Mouse (Mus musculus) neural tube, embryonic 11.5 days (tissue): ENCODE measurements around the gene Gm10447. TPM values are rescaled to one million over a fixed set of nuclear protein-coding genes. Genes with fewer than 3 reads are reported as not detected.

Experiments
- ATAC-seq: fragments of 200-750 bp; cut with Nextera tagmentation; 2 replicates; pipeline ENCODE4 v1.8.0; 2017; ENCODE audit warnings: moderate number of reproducible peaks, mild to moderate bottlenecking, moderate TSS enrichment, moderate library complexity; ENCODE audit not compliant: insufficient read depth, low FRiP score, low TSS enrichment
- DNase-seq: peaks from one replicate; pipeline ENCODE4 v3.0.0-alpha.2; 2015; ENCODE audit warnings: low spot score
- H3K27ac ChIP-seq: fragments of 300-500 bp; sonication (generic); 2 replicates; pipeline ENCODE4 v1.5.1; 2014; ENCODE audit warnings: low read depth, mild to moderate bottlenecking, low read length
- H3K27me3 ChIP-seq: fragments of 300-500 bp; sonication (generic); 2 replicates; pipeline ENCODE4 v1.6.1; 2014; ENCODE audit warnings: mild to moderate bottlenecking, low read length, mixed read lengths; ENCODE audit not compliant: control insufficient read depth, insufficient read depth
- H3K36me3 ChIP-seq: fragments of 300-500 bp; sonication (generic); 2 replicates; pipeline ENCODE4 v1.6.1; 2014; ENCODE audit warnings: mild to moderate bottlenecking, low read length, moderate library complexity, mixed read lengths; ENCODE audit not compliant: control insufficient read depth, insufficient read depth
- H3K4me1 ChIP-seq: fragments of 300-500 bp; sonication (generic); 2 replicates; pipeline ENCODE4 v1.6.1; 2014; ENCODE audit warnings: low read length, mixed read lengths; ENCODE audit not compliant: control insufficient read depth, insufficient read depth
- H3K4me2 ChIP-seq: fragments of 300-500 bp; sonication (generic); 2 replicates; pipeline ENCODE4 v1.6.1; 2014; ENCODE audit warnings: low read depth, mild to moderate bottlenecking, moderate library complexity
- H3K4me3 ChIP-seq: fragments of 300-500 bp; sonication (generic); 2 replicates; pipeline ENCODE4 v1.5.1; 2014; ENCODE audit warnings: low read depth, low read length
- H3K9ac ChIP-seq: fragments of 300-500 bp; sonication (generic); 2 replicates; pipeline ENCODE4 v1.6.1; 2014; ENCODE audit warnings: mild to moderate bottlenecking, low read length
- H3K9me3 ChIP-seq: fragments of 300-500 bp; sonication (generic); 2 replicates; pipeline ENCODE4 v1.6.1; 2016; ENCODE audit warnings: low read length; ENCODE audit not compliant: control insufficient read depth
- WGBS: fragments of 180-500 bp; shearing (Covaris S2); extraction: QIAGEN DNeasy Blood & Tissue Kit; methylation state at CpG from one replicate; pipeline ENCODE4 v1.1.7; 2014; 5-methylcytosine and 5-hydroxymethylcytosine counted together
- polyA plus RNA-seq: library from polyadenylated mRNA; unstranded; fragments of >200 nt; fragmentation: Nextera tagmentation; extraction: Ambion mirVana; gene quantifications from 2 replicates; pipeline ENCODE4 v1.2.1, GENCODE M21; 2014

Gene Gm10447
- polyA plus RNA-seq, 1 experiment from 2014 or later: not detected

DNA sequence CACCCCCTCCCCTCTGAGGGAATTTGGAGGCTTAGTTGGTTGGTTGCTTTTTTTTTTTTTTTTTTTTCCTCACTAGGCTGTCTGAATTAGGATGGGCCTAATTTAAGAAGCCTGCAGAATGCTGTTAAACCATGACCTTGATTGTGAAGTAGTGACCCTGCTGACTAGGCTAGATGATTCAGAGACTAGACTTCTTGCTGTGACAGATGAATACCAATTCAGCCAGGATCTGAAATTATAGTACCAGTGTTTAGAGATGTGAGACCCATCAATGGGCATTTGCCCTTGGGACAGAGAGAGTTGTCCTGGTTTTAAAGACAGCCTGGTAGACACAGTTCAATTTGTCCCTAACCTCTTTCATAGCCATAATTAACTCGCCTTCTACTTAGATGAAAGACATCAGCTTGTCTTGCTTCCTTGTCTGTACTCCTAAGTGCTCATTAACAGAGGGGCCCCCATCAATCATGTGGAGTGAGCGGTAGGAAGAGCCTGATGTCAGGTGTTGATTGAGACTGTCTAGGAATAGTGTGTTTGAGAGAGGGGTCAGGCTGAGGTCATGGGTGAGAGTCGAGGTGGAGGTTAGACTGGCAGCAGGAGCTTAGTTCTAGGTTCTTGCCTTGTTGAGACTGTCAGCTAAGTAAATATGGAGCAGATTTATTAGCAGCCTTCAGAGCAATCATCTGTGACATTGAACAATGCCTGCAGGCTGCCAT, 36.5 kb upstream of the Gm10447 start:
- WGBS: 11% methylated on average over 3 of the region's 3 CpGs
- Histone ChIP-seq H3K9ac (no peak overlapping the region), H3K4me1 (peaks cover 7% of the 10 kb centered on the region), H3K4me3 (no peak overlapping the region), H3K27ac (no peak overlapping the region), H3K36me3 (no peaks in the 10 kb centered on the region), H3K27me3 (no peaks in the 10 kb centered on the region), H3K9me3 (no peaks in the 10 kb centered on the region), H3K4me2 (no peak overlapping the region)
- peak; percentile 51; the same call in 1 of the 2 replicates for ATAC-seq
- DNase-seq: peak; percentile 51

DNA sequence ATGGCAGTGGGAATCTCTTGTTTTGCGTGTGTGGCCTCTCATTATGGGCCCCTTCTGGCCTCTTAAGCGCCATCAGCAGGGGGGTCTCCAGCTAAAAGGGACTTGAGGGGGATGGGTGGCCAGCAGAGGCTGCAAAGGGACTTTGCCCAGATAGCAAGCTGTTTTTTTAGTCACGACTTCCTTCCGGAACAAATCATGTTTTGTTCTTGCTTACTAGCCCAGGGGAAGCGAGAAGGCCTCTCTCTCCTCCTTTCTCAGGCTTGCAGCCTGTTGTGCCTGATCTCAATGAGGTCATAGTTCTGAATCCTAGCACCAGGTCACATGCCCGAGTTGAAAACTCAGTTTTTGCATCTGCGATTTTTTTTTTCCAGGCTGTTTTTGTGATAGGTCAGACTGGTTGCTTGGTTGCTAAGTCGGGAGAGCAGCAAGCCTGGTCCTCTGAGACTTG, 35.1 kb upstream of the Gm10447 start:
- Histone ChIP-seq H3K36me3 (no peaks in the 10 kb centered on the region), H3K4me1 (peaks cover 7% of the 10 kb centered on the region), H3K4me3 (no peak overlapping the region), H3K27ac (peak overlapping the region; percentile 30), H3K27me3 (peaks cover 12% of the 10 kb centered on the region), H3K4me2 (no peak overlapping the region; the same call in 1 of the 2 replicates), H3K9me3 (no peaks in the 10 kb centered on the region), H3K9ac (no peak overlapping the region)
- peak; percentile 42; the same call in 1 of the 2 replicates for ATAC-seq
- DNase-seq: peak; percentile 69
- WGBS: 14% methylated on average over 8 of the region's 8 CpGs

DNA sequence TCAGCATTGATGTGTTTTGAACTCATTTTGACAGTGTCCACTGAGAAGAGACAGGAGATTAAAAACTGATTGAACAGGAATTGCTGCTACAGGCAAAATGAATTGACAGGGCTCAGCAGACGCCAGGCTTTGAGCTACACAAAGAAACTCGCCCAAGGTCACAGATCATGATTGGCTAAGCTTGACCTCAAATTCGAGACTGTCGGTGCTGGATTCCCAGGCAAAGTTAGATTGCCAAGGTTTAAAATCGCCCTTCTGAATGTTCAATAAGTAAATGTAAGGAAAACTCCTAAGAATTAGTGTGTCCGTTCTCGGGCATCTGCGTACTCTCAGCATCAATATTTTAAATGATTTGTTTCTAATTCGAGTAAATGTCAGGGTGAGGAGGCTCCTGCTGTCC, 32.5 kb upstream of the Gm10447 start:
- no peaks in the 10 kb centered on the region for H3K9me3 ChIP-seq
- peaks cover 7% of the 10 kb centered on the region for H3K4me1 ChIP-seq
- no peak overlapping the region for H3K27ac ChIP-seq
- no peak overlapping the region for H3K4me2 ChIP-seq
- H3K36me3 ChIP-seq: no peaks in the 10 kb centered on the region
- 80% methylated on average over 9 of the region's 9 CpGs for WGBS
- no peak for DNase-seq
- no peak for ATAC-seq
- peaks cover 22% of the 10 kb centered on the region for H3K27me3 ChIP-seq
- H3K4me3 ChIP-seq: no peak overlapping the region
- H3K9ac ChIP-seq: no peak overlapping the region

DNA sequence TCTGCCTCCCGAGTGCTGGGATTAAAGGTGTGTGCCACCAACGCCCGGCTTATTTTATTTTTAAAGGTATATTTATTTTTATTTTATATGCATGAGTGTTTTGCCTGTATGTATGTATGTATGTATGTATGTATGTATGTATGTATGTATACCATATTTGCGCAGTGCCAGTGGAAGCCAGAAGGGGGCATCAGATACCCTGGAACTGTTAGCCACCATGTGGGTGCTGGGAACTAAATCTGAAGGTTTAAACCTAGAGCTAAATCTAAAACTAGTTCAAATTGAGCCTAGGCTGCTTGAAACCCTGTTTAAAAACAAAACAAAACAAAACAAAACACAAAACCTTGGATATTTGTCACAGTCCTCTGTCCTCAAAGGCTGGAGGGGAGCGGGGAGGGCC, 32.1 kb upstream of the Gm10447 start:
- no peak for DNase-seq

DNA sequence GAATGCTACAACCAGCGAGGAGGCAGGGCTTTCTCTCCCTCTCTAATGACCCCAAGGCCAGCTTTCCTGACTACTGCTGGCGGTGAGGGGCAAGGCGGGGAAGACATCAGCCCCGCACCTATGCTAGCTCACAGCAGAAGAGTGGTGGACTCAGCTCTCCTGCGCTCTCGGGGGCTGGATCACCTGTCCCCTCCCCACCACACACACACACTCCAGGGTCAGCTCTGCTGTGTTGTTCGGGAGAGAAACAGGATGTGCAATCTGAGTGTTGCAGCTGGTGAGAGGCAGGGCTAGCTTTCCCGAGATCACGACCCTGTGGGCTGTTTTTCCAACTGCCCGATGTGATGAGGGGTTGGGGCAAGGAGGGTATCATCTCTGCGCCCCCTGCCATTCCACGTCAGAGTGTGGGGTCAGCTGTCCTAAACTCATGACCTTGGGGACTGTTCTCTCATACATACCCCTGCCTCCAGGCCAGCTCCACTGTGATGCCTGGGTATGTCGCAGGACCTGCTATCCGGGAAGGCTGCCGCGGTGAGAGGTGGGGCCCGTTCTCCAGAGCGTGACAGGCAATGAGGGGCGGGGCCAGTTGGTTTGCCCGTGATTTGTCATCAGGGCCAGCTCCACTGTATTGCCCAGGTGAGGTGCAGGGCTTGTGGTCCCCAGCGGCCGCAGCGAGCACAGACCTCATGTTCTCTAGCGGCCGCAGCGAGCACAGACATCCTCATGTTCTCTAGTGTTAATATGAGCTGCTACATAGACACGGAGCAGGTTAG, 30.1 kb upstream of the Gm10447 start:
- H3K36me3 ChIP-seq: no peaks in the 10 kb centered on the region
- H3K9ac ChIP-seq: no peak overlapping the region
- H3K27me3 ChIP-seq: peaks cover 22% of the 10 kb centered on the region
- peaks cover 3% of the 10 kb centered on the region; the same call in 1 of the 2 replicates for H3K4me1 ChIP-seq
- ATAC-seq (no peak), DNase-seq (peak; percentile 19)
- WGBS: 12% methylated on average over 27 of the region's 27 CpGs
- H3K4me2 ChIP-seq: peak overlapping the region; percentile 15; the same call in 1 of the 2 replicates
- no peak overlapping the region for H3K27ac ChIP-seq
- H3K9me3 ChIP-seq: no peaks in the 10 kb centered on the region
- H3K4me3 ChIP-seq: no peak overlapping the region

More for the DNA sequence above, 32.1 kb upstream of the Gm10447 start:
- ATAC-seq: no peak
- no peaks in the 10 kb centered on the region for H3K36me3 ChIP-seq
- H3K9ac ChIP-seq: no peak overlapping the region
- peaks cover 22% of the 10 kb centered on the region for H3K27me3 ChIP-seq
- WGBS: 96% methylated on average over 5 of the region's 5 CpGs
- no peak overlapping the region for H3K4me2 ChIP-seq
- peaks cover 7% of the 10 kb centered on the region for H3K4me1 ChIP-seq
- no peak overlapping the region for H3K4me3 ChIP-seq
- no peaks in the 10 kb centered on the region for H3K9me3 ChIP-seq
- H3K27ac ChIP-seq: no peak overlapping the region

DNA sequence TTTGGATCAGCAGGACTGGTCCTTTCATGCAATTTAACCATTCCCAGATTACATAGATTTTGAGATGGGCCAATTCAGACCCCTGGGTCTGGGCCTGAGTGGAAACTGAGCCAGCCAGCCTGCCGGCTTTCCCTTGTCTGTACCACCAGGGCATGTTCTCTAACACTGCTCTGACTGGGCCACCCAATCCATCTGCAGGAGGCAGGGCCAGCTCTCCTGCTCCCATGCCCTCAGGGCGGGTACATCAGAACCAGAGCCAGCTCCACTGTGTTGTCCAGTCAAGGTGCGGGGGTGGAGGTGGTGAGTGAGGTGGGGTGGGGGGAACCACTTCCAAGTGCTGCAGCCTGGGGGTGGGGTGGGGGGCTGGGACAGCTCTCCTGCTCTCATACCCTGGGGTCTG, 29.4 kb upstream of the Gm10447 start:
- DNase-seq (no peak), ATAC-seq (no peak)
- H3K27me3 ChIP-seq: peaks cover 24% of the 10 kb centered on the region
- H3K9me3 ChIP-seq: no peaks in the 10 kb centered on the region
- no peak overlapping the region for H3K4me3 ChIP-seq
- H3K9ac ChIP-seq: no peak overlapping the region
- no peaks in the 10 kb centered on the region; the same call in 1 of the 2 replicates for H3K4me1 ChIP-seq
- H3K36me3 ChIP-seq: no peaks in the 10 kb centered on the region
- H3K27ac ChIP-seq: no peak overlapping the region
- 76% methylated on average over 3 of the region's 3 CpGs for WGBS
- H3K4me2 ChIP-seq: no peak overlapping the region

DNA sequence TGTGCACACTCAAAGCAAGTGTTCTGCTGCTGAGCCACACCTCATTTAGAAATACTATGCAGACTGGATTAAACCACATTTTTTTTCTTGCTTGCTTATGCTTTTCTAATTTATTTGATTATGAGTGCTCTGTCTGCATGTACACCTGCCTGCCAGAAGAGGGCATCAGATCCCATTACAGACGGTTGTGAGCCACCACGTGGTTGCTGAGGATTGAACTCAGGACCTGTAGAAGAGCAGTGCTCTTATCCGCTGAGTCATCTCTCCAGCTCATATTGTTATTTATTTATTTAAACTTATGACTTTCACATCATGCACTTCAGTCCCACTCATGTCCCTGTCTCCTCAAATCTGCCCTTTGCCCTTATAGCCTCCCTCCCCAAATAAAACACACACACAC, 28.8 kb upstream of the Gm10447 start:
- Histone ChIP-seq H3K4me1 (no peaks in the 10 kb centered on the region; the same call in 1 of the 2 replicates), H3K27me3 (peaks cover 29% of the 10 kb centered on the region), H3K9ac (no peak overlapping the region), H3K9me3 (no peaks in the 10 kb centered on the region), H3K36me3 (no peaks in the 10 kb centered on the region), H3K4me2 (no peak overlapping the region), H3K27ac (no peak overlapping the region), H3K4me3 (no peak overlapping the region)
- WGBS: 43% methylated on average over 3 of the region's 3 CpGs
- DNase-seq: no peak
- no peak for ATAC-seq

DNA sequence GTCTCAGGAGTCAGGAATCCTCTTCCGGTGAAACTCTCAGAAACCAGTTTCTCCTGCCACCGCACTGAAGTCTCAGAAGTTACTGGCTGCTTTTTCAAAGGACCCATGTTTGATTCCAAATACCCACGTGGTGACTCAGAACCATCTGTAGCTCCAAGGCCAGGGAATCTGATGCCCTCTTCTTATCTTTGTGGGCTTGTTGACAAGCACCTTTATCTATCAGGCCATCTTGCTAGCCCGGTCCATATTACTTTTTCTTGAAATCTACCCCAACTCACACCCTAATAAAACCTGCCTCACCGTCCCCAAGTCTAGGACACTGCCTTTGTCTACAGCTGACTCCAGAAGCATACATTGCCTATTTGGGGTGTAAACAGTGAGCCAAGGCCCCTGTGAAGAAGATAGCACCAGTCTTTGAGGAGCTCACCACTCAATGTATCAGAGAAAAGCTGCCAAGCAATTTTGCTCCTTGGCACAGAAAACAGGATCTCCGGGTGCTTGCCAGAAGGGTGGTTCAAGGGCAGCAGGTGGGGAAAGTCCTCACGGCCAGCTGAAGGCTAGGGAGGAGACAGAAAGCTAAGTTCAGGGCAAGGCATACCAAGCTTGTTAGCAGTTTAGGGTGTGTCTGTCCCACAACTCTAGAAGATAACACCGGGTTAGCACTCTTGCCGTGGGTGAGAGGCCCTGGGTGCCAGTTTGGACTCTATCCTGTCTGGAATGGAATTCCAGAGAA, 26.4 kb upstream of the Gm10447 start:
- Histone ChIP-seq H3K4me3 (no peak overlapping the region), H3K27ac (no peak overlapping the region), H3K36me3 (no peaks in the 10 kb centered on the region), H3K27me3 (peaks cover 52% of the 10 kb centered on the region), H3K4me2 (no peak overlapping the region), H3K9me3 (no peaks in the 10 kb centered on the region), H3K4me1 (peaks cover 4% of the 10 kb centered on the region), H3K9ac (no peak overlapping the region)
- WGBS: 77% methylated on average over 9 of the region's 9 CpGs
- no peak for ATAC-seq
- no peak for DNase-seq
